Mouse (Mus musculus) liver, embryonic 16.5 days (tissue): Measurements from ENCODE around the gene Gnao1. TPM values are rescaled to one million over a fixed set of nuclear protein-coding genes. Genes with fewer than 3 reads are reported as not detected.

Experiments
- ATAC-seq: fragments of 200-750 bp; cut with Nextera tagmentation; 2 replicates; pipeline ENCODE4 v1.8.0; 2017; ENCODE audit warnings: low read depth, mild to moderate bottlenecking, moderate number of reproducible peaks, moderate library complexity
- H3K27ac ChIP-seq: fragments of 300-500 bp; sonication (generic); 2 replicates; pipeline ENCODE4 v1.5.1; 2014; ENCODE audit warnings: mild to moderate bottlenecking, low read length
- H3K27me3 ChIP-seq: fragments of 300-500 bp; sonication (generic); 2 replicates; pipeline ENCODE4 v1.6.1; 2014; ENCODE audit warnings: low read depth, low read length, mixed read lengths; ENCODE audit not compliant: control insufficient read depth, insufficient read depth
- H3K36me3 ChIP-seq: fragments of 300-500 bp; sonication (generic); 2 replicates; pipeline ENCODE4 v1.6.1; 2014; ENCODE audit warnings: mild to moderate bottlenecking; ENCODE audit not compliant: control insufficient read depth, insufficient read depth
- H3K4me1 ChIP-seq: fragments of 300-500 bp; sonication (generic); 2 replicates; pipeline ENCODE4 v1.6.1; 2014; ENCODE audit warnings: low read depth, low read length, mixed read lengths; ENCODE audit not compliant: control insufficient read depth
- H3K4me2 ChIP-seq: fragments of 300-500 bp; sonication (generic); 2 replicates; pipeline ENCODE4 v1.6.1; 2014; ENCODE audit warnings: low read depth, low read length, mixed read lengths
- H3K4me3 ChIP-seq: fragments of 300-500 bp; sonication (generic); 2 replicates; pipeline ENCODE4 v1.5.1; 2014; ENCODE audit warnings: low read depth, mild to moderate bottlenecking, low read length
- H3K9ac ChIP-seq: fragments of 300-500 bp; sonication (generic); 2 replicates; pipeline ENCODE4 v1.6.1; 2014; ENCODE audit warnings: low read depth, low read length
- H3K9me3 ChIP-seq: fragments of 300-500 bp; sonication (generic); replicated peaks from 2 replicates; pipeline ENCODE4 v1.6.1; 2016; ENCODE audit warnings: low read length; ENCODE audit not compliant: control insufficient read depth
- WGBS: fragments of 180-500 bp; shearing (Covaris S2); extraction: QIAGEN DNeasy Blood & Tissue Kit; methylation state at CpG from one replicate; pipeline ENCODE4 v1.1.7; 2014; ENCODE audit not compliant: insufficient replicate concordance; 5-methylcytosine and 5-hydroxymethylcytosine counted together
- polyA plus RNA-seq: library from polyadenylated mRNA; unstranded; fragments of >200 nt; fragmentation: Nextera tagmentation; extraction: Ambion mirVana; gene quantifications from 2 replicates; pipeline ENCODE4 v1.2.1, GENCODE M21; 2015

The Gnao1 gene
- polyA plus RNA-seq, 1 experiment from 2014 or later: 0.33 TPM

GRCm38 (mm10) chr8:93857144-93857543 lies 47.4 kb downstream of the Gnao1 start:
- no peak overlapping the region for H3K4me2 ChIP-seq
- H3K27ac ChIP-seq: no peak overlapping the region
- WGBS: 59% methylated on average over 4 of the region's 4 CpGs
- no peaks in the 10 kb centered on the region for H3K4me1 ChIP-seq
- no peaks in the 10 kb centered on the region for H3K27me3 ChIP-seq
- ATAC-seq: no peak
- no peaks in the 10 kb centered on the region for H3K9me3 ChIP-seq
- no peak overlapping the region for H3K4me3 ChIP-seq
- no peak overlapping the region for H3K9ac ChIP-seq
- H3K36me3 ChIP-seq: no peaks in the 10 kb centered on the region

- H3K4me3 ChIP-seq: no peak overlapping the region
- ATAC-seq: no peak
- WGBS: 79% methylated on average over 1 of the region's 1 CpGs
- no peaks in the 10 kb centered on the region for H3K9me3 ChIP-seq
- H3K36me3 ChIP-seq: no peaks in the 10 kb centered on the region
- no peak overlapping the region for H3K9ac ChIP-seq
- no peaks in the 10 kb centered on the region for H3K27me3 ChIP-seq
- H3K4me1 ChIP-seq: no peaks in the 10 kb centered on the region
- H3K27ac ChIP-seq: no peak overlapping the region
- no peak overlapping the region for H3K4me2 ChIP-seq
These were observed 48.5 kb downstream of the Gnao1 start for GRCm38 (mm10) chr8:93858286-93858685.

- Histone ChIP-seq H3K27me3 (no peaks in the 10 kb centered on the region), H3K4me2 (no peak overlapping the region), H3K9me3 (no peaks in the 10 kb centered on the region), H3K4me3 (no peak overlapping the region), H3K36me3 (no peaks in the 10 kb centered on the region), H3K9ac (no peak overlapping the region), H3K27ac (no peak overlapping the region), H3K4me1 (no peaks in the 10 kb centered on the region)
- 58% methylated on average over 4 of the region's 4 CpGs for WGBS
- ATAC-seq: no peak
These were observed 50.3 kb downstream of the Gnao1 start for GRCm38 (mm10) chr8:93860020-93860419.

- WGBS: 28% methylated on average over 7 of the region's 7 CpGs
- H3K4me3 ChIP-seq: no peak overlapping the region
- no peaks in the 10 kb centered on the region for H3K36me3 ChIP-seq
- ATAC-seq: no peak
- no peak overlapping the region for H3K27ac ChIP-seq
- no peak overlapping the region for H3K4me2 ChIP-seq
- no peaks in the 10 kb centered on the region for H3K4me1 ChIP-seq
- no peaks in the 10 kb centered on the region for H3K27me3 ChIP-seq
- no peaks in the 10 kb centered on the region for H3K9me3 ChIP-seq
- no peak overlapping the region for H3K9ac ChIP-seq
These were observed 54.3 kb downstream of the Gnao1 start for GRCm38 (mm10) chr8:93864064-93864463.

GRCm38 (mm10) chr8:93866271-93866670 lies 56.5 kb downstream of the Gnao1 start:
- H3K4me2 ChIP-seq: no peak overlapping the region
- ATAC-seq: no peak
- no peak overlapping the region for H3K27ac ChIP-seq
- no peak overlapping the region for H3K9ac ChIP-seq
- H3K4me1 ChIP-seq: no peaks in the 10 kb centered on the region
- H3K9me3 ChIP-seq: no peaks in the 10 kb centered on the region
- no peak overlapping the region for H3K4me3 ChIP-seq
- H3K27me3 ChIP-seq: no peaks in the 10 kb centered on the region
- 70% methylated on average over 7 of the region's 7 CpGs for WGBS
- H3K36me3 ChIP-seq: no peaks in the 10 kb centered on the region

GRCm38 (mm10) chr8:93868486-93869221 lies 58.9 kb downstream of the Gnao1 start:
- Histone ChIP-seq H3K9me3 (no peaks in the 10 kb centered on the region), H3K9ac (no peak overlapping the region), H3K27me3 (no peaks in the 10 kb centered on the region), H3K4me1 (no peaks in the 10 kb centered on the region), H3K4me3 (no peak overlapping the region), H3K27ac (no peak overlapping the region), H3K36me3 (no peaks in the 10 kb centered on the region), H3K4me2 (no peak overlapping the region)
- 43% methylated on average over 5 of the region's 5 CpGs for WGBS
- ATAC-seq: no peak

GRCm38 (mm10) chr8:93871275-93871674 lies 61.5 kb downstream of the Gnao1 start:
- Histone ChIP-seq H3K27ac (no peak overlapping the region), H3K4me1 (no peaks in the 10 kb centered on the region), H3K36me3 (no peaks in the 10 kb centered on the region), H3K4me2 (no peak overlapping the region), H3K4me3 (no peak overlapping the region), H3K27me3 (no peaks in the 10 kb centered on the region), H3K9me3 (no peaks in the 10 kb centered on the region), H3K9ac (no peak overlapping the region)
- ATAC-seq: no peak
- WGBS: 50% methylated on average over 5 of the region's 5 CpGs

GRCm38 (mm10) chr8:93878396-93878795 lies 68.6 kb downstream of the Gnao1 start:
- H3K36me3 ChIP-seq: no peaks in the 10 kb centered on the region
- WGBS: 56% methylated on average over 4 of the region's 4 CpGs
- ATAC-seq: no peak
- H3K9ac ChIP-seq: no peak overlapping the region
- H3K27me3 ChIP-seq: no peaks in the 10 kb centered on the region
- no peak overlapping the region for H3K4me3 ChIP-seq
- H3K4me1 ChIP-seq: no peaks in the 10 kb centered on the region
- no peaks in the 10 kb centered on the region for H3K9me3 ChIP-seq
- H3K27ac ChIP-seq: no peak overlapping the region
- no peak overlapping the region for H3K4me2 ChIP-seq

- Histone ChIP-seq H3K9me3 (no peaks in the 10 kb centered on the region), H3K27ac (no peak overlapping the region), H3K4me3 (no peak overlapping the region), H3K4me2 (no peak overlapping the region), H3K27me3 (no peaks in the 10 kb centered on the region), H3K36me3 (no peaks in the 10 kb centered on the region), H3K4me1 (no peaks in the 10 kb centered on the region), H3K9ac (no peak overlapping the region)
- no peak for ATAC-seq
- WGBS: 69% methylated on average over 7 of the region's 7 CpGs
These were observed 70.2 kb downstream of the Gnao1 start for GRCm38 (mm10) chr8:93879966-93880365.
